Mouse (Mus musculus) heart, postnatal 0 days (tissue): Measurements from ENCODE around the gene Prm2. TPM values are rescaled to one million over a fixed set of nuclear protein-coding genes. Genes with fewer than 3 reads are reported as not detected.

Source experiments
- ATAC-seq: fragments of 200-750 bp; cut with Nextera tagmentation; 2 replicates; pipeline ENCODE4 v1.8.0; 2017; ENCODE audit warnings: low read depth, moderate number of reproducible peaks, moderate library complexity; ENCODE audit not compliant: insufficient read depth
- DNase-seq: peaks from one replicate; pipeline ENCODE4 v3.0.0-alpha.2; 2016; ENCODE audit warnings: low spot score
- H3K27ac ChIP-seq: fragments of 300-500 bp; sonication (generic); 2 replicates; pipeline ENCODE4 v1.5.1; 2014; ENCODE audit warnings: low read depth, mild to moderate bottlenecking
- H3K27me3 ChIP-seq: fragments of 300-500 bp; sonication (generic); 2 replicates; pipeline ENCODE4 v1.6.1; 2014; ENCODE audit warnings: low read length, mixed read lengths; ENCODE audit not compliant: control insufficient read depth, insufficient read depth
- H3K36me3 ChIP-seq: fragments of 300-500 bp; sonication (generic); replicated peaks from 2 replicates; pipeline ENCODE4 v1.6.1; 2014; ENCODE audit warnings: low read length, mixed read lengths; ENCODE audit not compliant: control insufficient read depth, insufficient read depth
- H3K4me1 ChIP-seq: fragments of 300-500 bp; sonication (generic); 2 replicates; pipeline ENCODE4 v1.6.1; 2014; ENCODE audit warnings: antibody characterized with exemption; ENCODE audit not compliant: control insufficient read depth, insufficient read depth
- H3K4me2 ChIP-seq: fragments of 300-500 bp; sonication (generic); 2 replicates; pipeline ENCODE4 v1.6.1; 2014; ENCODE audit warnings: low read depth, mild to moderate bottlenecking, low read length, moderate library complexity
- H3K4me3 ChIP-seq: fragments of 300-500 bp; sonication (generic); 2 replicates; pipeline ENCODE4 v1.5.1; 2014; ENCODE audit warnings: low read depth, low read length
- H3K9ac ChIP-seq: fragments of 300-500 bp; sonication (generic); replicated peaks from 2 replicates; pipeline ENCODE4 v1.6.1; 2014; ENCODE audit warnings: low read depth, low read length, mixed read lengths
- H3K9me3 ChIP-seq: fragments of 300-500 bp; sonication (generic); replicated peaks from 2 replicates; pipeline ENCODE4 v1.6.1; 2016; ENCODE audit warnings: low read length; ENCODE audit not compliant: control insufficient read depth
- CTCF ChIP-seq: IDR thresholded peaks from 2 replicates; pipeline ENCODE4 v1.5.1; 2016; ENCODE audit warnings: antibody characterized with exemption, control low read depth, low read depth
- EP300 ChIP-seq: IDR thresholded peaks from 2 replicates; pipeline ENCODE4 v1.6.1; 2016; ENCODE audit warnings: antibody characterized with exemption, low read depth
- WGBS: fragments of 180-500 bp; shearing (Covaris S2); extraction: QIAGEN DNeasy Blood & Tissue Kit; methylation state at CpG from one replicate; pipeline ENCODE4 v1.1.7; 2014; 5-methylcytosine and 5-hydroxymethylcytosine counted together
- polyA plus RNA-seq: library from polyadenylated mRNA; unstranded; fragments of >200 nt; fragmentation: Nextera tagmentation; extraction: Ambion mirVana; gene quantifications from 2 replicates; pipeline ENCODE4 v1.2.1, GENCODE M21; 2015
- total RNA-seq: library from RNA; depleted of rRNA; stranded (reverse); fragments of >200 nt; gene quantifications from 2 replicates; pipeline ENCODE4 v1.2.3, GENCODE M21; 2014; ENCODE audit warnings: low replicate concordance; rRNA removed

The Prm2 gene
- total and polyA plus RNA-seq, 2 experiments from 2014 or later, result not detected

DNA sequence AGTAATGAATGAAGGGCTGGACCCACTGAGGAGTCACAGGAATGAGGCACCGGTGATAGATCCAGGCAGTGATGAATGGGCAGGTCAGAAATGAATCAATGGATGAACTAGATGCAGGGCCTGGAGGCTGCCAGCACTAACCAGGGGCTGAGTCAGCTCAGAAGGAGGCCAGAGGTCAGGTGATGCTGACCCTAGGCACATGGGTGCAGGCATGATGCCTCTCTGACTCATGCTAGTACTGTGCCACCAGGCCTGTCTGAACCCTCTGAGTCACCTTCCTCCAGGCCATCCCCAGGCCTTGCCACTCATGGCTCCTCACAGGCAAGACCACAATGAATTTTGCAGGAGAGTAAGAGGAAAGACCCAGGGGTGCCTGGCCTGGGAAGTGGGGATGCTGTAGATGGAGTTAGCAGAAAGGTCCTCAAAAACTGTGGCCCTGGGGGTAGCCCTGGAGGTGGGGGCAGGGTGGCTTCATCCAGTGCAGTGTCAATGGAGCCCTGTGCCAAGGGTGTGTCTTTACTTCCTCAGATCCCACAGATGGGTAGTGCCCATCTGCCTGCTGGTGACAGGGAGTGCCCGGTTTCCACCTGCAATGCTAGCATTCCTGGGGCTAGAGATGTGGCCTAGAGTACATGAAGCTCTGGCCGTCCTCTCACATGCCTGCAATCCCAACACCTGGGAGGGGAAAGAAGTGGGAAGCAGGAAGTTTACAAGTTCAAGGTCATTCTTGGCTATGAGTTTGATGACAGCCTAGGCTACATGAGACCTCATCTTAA is 41.2 kb downstream of the Prm2 start:
- Histone ChIP-seq H3K4me3 (no peak overlapping the region), H3K9ac (no peak overlapping the region), H3K4me2 (no peak overlapping the region), H3K4me1 (peaks cover 4% of the 10 kb centered on the region; the same call in 1 of the 2 replicates), H3K9me3 (no peaks in the 10 kb centered on the region), H3K36me3 (no peaks in the 10 kb centered on the region), H3K27ac (no peak overlapping the region), H3K27me3 (no peaks in the 10 kb centered on the region; the same call in 1 of the 2 replicates)
- ATAC-seq, result no peak
- TF ChIP-seq CTCF (no peak), EP300 (no peak)
- 92% methylated on average over 3 of the region's 3 CpGs for WGBS
- no peak for DNase-seq

DNA sequence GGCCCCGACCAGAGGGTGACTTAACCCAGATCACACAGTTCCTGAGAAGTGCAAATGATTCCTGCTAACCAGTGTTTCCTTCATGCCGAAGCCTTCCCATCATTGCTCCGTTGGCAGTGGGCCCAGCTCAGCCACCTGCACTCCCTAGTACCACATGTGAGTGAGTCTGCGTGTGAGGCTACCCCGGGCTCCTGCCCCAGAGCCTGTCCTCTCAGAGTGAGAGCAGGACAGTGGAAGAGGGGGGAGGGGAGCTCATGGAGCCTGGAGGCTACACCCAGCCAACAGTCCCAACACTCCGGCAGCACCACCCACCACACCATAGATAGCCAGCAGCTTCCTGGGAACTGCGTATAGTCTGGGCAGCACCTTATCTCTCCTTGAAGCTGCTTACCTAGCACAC is 46.1 kb downstream of the Prm2 start:
- WGBS, result 21% methylated on average over 7 of the region's 7 CpGs
- Histone ChIP-seq H3K9me3 (no peaks in the 10 kb centered on the region), H3K27me3 (no peaks in the 10 kb centered on the region), H3K4me2 (no peak overlapping the region), H3K9ac (no peak overlapping the region), H3K27ac (no peak overlapping the region), H3K36me3 (no peaks in the 10 kb centered on the region), H3K4me3 (no peak overlapping the region), H3K4me1 (peaks cover 9% of the 10 kb centered on the region; the same call in 1 of the 2 replicates)
- DNase-seq (peak; percentile 35), ATAC-seq (peak; percentile 70)
- TF ChIP-seq CTCF (no peak), EP300 (no peak)

GRCm38 (mm10) chr16:10749226-10749625 is 46.7 kb downstream of the Prm2 start:
- Histone ChIP-seq H3K4me2 (no peak overlapping the region), H3K9me3 (no peaks in the 10 kb centered on the region), H3K36me3 (no peaks in the 10 kb centered on the region), H3K9ac (no peak overlapping the region), H3K27me3 (no peaks in the 10 kb centered on the region), H3K4me3 (no peak overlapping the region), H3K4me1 (peaks cover 9% of the 10 kb centered on the region; the same call in 1 of the 2 replicates), H3K27ac (no peak overlapping the region)
- no peak for ATAC-seq
- no peak for DNase-seq
- 23% methylated on average over 7 of the region's 7 CpGs for WGBS
- no peak for TF ChIP-seq CTCF
- no peak for TF ChIP-seq EP300

Other genes starting within 250 kb of the Prm2 start
- 0.80 and 5.0 TPM in 2 replicates for gene Socs1, start 10.6 kb downstream of the Prm2 start, total RNA-seq
- 2.7 and 3.2 TPM in 2 replicates for gene Socs1, start 10.6 kb downstream of the Prm2 start, polyA plus RNA-seq
- gene Tnp2, start 7.5 kb downstream of the Prm2 start, total RNA-seq, result not detected in 2 replicates
- gene Tnp2, start 7.5 kb downstream of the Prm2 start, polyA plus RNA-seq, result not detected in 2 replicates
- gene Prm3, start 5.2 kb downstream of the Prm2 start, total RNA-seq, result not detected in 2 replicates
- gene Prm3, start 5.2 kb downstream of the Prm2 start, polyA plus RNA-seq, result not detected in 2 replicates
- gene Prm1, start 9.7 kb upstream of the Prm2 start, total RNA-seq, result not detected in 2 replicates
- gene Prm1, start 9.7 kb upstream of the Prm2 start, polyA plus RNA-seq, result not detected in 2 replicates
- gene Gm11172, start 16.8 kb upstream of the Prm2 start, total RNA-seq, result not detected in 2 replicates
- gene Gm11172, start 16.8 kb upstream of the Prm2 start, polyA plus RNA-seq, result not detected in 2 replicates
- gene Rmi2, start 38.9 kb upstream of the Prm2 start, total RNA-seq, result 1.6 and 2.1 TPM in 2 replicates
- 0.83 and 1.2 TPM in 2 replicates for gene Rmi2, start 38.9 kb upstream of the Prm2 start, polyA plus RNA-seq